Comparison of ENCODE assay signal across 12 mouse cellular contexts in the genomic region with DNA sequence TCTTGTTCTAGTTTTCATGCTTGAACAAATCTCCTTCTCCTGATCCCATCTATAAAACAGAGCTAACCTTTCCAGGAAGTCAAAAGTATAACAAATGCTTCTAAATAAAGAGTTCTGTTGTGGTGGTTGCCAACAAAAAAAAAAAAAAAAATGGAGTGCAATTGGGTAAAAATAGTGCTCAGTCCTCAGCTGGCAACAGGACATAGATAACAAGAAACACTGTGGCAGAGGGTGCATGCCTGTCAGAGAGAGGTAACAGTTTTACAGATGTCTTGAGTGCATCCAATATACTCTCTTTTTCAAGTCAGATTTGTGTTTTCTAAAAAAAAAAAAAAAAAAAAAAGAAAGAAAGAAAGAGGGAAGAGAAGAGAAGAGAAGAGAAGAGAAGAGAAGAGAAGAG. TPM values are rescaled to one million over a fixed set of nuclear protein-coding genes. Genes with fewer than 3 reads are reported as not detected.
"Had no signal": no experiment of that assay in that cellular context is flagged by ENCODE, and none has a peak within 500 bp of the region (broad histone marks: within the 10 kb centered on the region; RNA-seq: fewer than 3 reads in every experiment).

No protein-coding gene starts in this region.

- DNase-seq: layer of hippocampus, postnatal 36 days; liver, embryonic 13.5 days; lung, adult 2 months; lung, postnatal 14 days; lung, postnatal 4 days; thymus, adult 18-20 months; thymus, postnatal 36 days had no signal

- H3K9ac ChIP-seq: liver, embryonic 13.5 days had no signal

- H3K27me3 ChIP-seq: liver, embryonic 13.5 days had no signal

- H3K9me3 ChIP-seq: liver, embryonic 13.5 days had no signal

- H3K27ac ChIP-seq: left cerebral cortex, adult 2 months; liver, embryonic 13.5 days had no signal

- H3K36me3 ChIP-seq: liver, embryonic 13.5 days had no signal

- H3K4me2 ChIP-seq: liver, embryonic 13.5 days; midbrain, embryonic 11.5 days had no signal

- H3K4me3 ChIP-seq: left cerebral cortex, adult 2 months; liver, embryonic 13.5 days had no signal

- H3K4me1 ChIP-seq: liver, embryonic 13.5 days had no signal

RNA-seq across cellular contexts. Expression of a gene that starts 32.1 kb away (rescaled TPM):
- total RNA-seq: liver, adult 2 months; megakaryocyte progenitor cell, adult 5-6 weeks; megakaryocyte-erythroid progenitor cell, adult 5-6 weeks had no signal
- polyA plus RNA-seq: liver, adult 2 months had no signal
